Mouse (Mus musculus): ENCODE measurements around the gene Zfp385a.
"Not testable (repeated sequence)": the region's sequence is repeated elsewhere in the genome, so short reads cannot be mapped to it uniquely, and the experiment has no call there.

The Zfp385a gene

GRCm38 (mm10) chr15:103290843-103291242, 49.0 kb downstream of the Zfp385a start:
- DNase-seq (ENCODE audit: low spot score in 2 of 2): no peak

- no peak for DNase-seq (ENCODE audit: low spot score in 2 of 2)
These were observed 49.5 kb downstream of the Zfp385a start for GRCm38 (mm10) chr15:103290417-103290816.

GRCm38 (mm10) chr15:103289600-103289999, 50.3 kb downstream of the Zfp385a start:
- no peak for DNase-seq (ENCODE audit: low spot score in 2 of 2)

- DNase-seq (ENCODE audit: low spot score in 2 of 2): no peak
These were observed 54.0 kb downstream of the Zfp385a start for GRCm38 (mm10) chr15:103285778-103286417.

GRCm38 (mm10) chr15:103284647-103285046, 55.2 kb downstream of the Zfp385a start:
- no peak for DNase-seq (ENCODE audit: low spot score in 2 of 2)

- DNase-seq (ENCODE audit: low spot score in 2 of 2): no peak
These were observed 55.8 kb downstream of the Zfp385a start for GRCm38 (mm10) chr15:103284066-103284465.

- no peak for DNase-seq (ENCODE audit: low spot score in 2 of 2)
These were observed 58.3 kb downstream of the Zfp385a start for GRCm38 (mm10) chr15:103281465-103282205.

- DNase-seq (ENCODE audit: low spot score in 2 of 2): no peak
These were observed 59.0 kb downstream of the Zfp385a start for GRCm38 (mm10) chr15:103280817-103281464.

- DNase-seq (ENCODE audit: low spot score in 2 of 2): no peak
These were observed 60.1 kb downstream of the Zfp385a start for GRCm38 (mm10) chr15:103279750-103280149.

GRCm38 (mm10) chr15:103277949-103278348, 61.9 kb downstream of the Zfp385a start:
- no peak for DNase-seq (ENCODE audit: low spot score in 2 of 2)

GRCm38 (mm10) chr15:103275943-103276342, 64.0 kb downstream of the Zfp385a start:
- DNase-seq (ENCODE audit: low spot score in 2 of 2): not testable (repeated sequence)

GRCm38 (mm10) chr15:103272419-103273279, 67.2 kb downstream of the Zfp385a start, which contains the start of gene Copz1:
Gene Copz1, plus strand, starts transcription at chr15:103272714.
- peak; percentile 89 to 94 for DNase-seq (ENCODE audit: low spot score in 2 of 2)

- no peak for DNase-seq (ENCODE audit: low spot score in 2 of 2)
These were observed 71.0 kb downstream of the Zfp385a start for GRCm38 (mm10) chr15:103268903-103269302.

- no peak for DNase-seq (ENCODE audit: low spot score in 2 of 2)
These were observed 75.1 kb downstream of the Zfp385a start for GRCm38 (mm10) chr15:103264794-103265193.
